Mouse (Mus musculus): Measurements from ENCODE around the gene Camta2.
A peak's percentile ranks its signal among the peaks of the same experiment; 100 is the strongest.

The Camta2 gene

DNA sequence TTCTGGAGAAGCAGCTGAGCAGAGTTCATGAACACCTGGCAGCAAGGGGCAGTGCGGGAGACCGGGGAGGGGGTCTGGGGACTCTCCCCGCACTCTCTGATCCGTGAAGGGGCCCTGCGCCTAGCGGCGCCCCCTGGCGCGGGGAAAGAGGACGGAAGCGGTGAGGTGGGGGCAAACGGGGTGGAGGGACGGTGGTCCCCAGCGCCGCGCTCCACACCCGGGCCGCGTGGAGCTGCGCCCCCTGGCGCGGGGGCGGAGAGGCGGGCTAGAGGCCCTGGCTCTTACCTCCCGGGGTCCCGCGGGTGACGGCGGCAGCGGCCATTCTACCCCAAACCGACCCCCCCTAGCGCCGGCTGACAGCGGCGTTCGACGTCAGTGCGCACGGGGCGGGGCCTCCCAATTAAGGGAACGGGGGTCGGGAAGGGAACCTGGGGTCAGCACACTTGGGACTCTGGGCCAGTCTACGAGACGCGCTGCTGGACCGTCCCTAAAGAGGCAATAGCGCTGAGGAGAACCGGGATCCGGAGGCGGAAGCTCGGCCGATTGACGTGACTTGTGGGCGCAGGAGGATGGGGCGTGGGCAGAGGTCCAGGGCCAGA, at the start of gene Camta2:
Gene Camta2, minus strand, starts transcription at position 505 of the 599 bp plus-strand sequence.
- peak; percentile 96 for DNase-seq

DNA sequence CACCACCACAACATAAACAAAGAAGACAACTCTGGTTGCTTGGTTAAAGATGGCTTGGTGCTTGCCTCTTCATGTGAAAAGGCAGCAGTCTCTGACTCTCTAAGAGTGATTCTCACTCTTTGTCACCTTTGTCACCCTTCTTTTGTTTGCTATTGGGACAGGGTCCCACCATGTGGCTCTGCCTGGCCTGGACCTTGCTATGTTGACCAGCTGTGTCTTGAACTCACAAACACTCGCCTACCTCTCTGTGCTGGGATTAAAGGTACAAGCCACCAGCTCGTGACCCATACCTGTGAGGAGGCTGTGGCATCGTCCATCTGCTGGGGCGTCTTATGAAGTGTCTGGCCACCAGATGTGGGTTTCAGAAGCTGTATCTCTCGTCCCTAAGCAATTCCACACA, 45.4 kb upstream of the Camta2 start:
- no peak for DNase-seq

DNA sequence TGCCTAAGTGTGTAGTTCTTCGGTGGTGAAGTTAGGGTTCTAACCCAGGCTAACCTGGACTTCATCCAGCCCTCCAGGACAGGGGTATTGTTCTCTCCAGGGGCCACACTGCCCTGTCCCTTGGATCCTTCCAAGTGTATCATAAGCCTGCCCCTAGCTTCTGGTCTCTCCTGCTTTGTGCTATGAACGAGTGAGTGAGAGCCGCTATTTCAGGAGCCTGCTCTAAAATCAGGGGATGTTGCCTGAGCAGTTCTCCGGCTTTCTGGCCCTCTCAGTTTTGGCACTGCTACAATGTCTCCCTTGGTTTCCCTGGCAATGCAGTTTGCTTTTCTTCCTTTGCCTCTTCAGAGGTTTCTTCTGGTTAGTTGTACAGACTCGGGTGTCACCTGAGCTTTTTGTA, 43.3 kb upstream of the Camta2 start:
- DNase-seq = no peak

DNA sequence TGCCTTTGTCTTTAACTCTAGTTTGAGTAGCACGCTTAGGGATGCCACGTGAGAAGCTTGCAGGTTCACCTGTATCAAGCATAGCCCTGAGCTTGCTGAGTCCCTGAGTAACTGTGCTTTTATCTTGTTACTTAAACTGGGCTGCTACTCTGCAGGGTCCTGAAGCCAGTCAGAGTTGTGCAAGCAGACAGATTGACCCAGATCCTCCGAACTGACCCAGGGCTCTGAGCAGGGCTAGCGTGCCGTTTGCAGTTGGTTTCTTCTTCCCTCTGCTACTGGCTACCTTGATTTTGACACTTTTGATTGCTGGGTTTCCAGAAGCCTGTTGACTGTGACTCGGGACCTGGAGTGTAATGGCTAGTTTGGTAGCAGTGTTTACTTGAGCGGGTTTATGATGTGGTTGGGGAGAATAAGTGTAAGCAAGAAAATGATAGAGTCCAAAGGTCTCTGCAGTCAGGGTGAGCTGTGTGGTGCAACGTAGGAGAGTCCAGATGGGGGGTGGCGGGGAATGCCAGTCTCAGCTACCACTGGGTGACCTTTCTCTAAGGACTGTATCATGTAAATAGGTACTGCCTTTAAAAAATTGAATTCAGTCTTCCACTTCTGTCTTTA, 42.6 kb upstream of the Camta2 start:
- peak; percentile 55 for DNase-seq

- no peak for DNase-seq
These were observed 39.5 kb upstream of the Camta2 start for GRCm38 (mm10) chr11:70727385-70727784.

DNA sequence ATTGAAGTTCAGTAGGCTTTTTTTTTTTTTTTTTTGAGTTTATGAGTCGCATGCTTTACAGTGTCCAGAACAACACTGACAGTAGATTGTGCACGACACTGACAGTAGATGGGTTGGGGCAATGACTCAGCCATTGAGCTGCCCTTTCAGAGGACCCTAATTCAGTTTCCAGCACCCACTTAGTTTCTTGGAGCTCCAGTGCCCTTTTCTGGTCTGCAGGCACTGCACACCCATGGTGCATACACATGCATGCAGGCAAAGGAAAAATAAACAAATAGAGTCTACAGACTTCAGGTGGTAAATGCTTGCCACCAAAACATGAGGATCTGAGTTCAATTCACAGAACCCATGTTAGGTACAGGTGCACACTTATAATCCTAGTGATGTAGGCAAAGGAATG, 38.7 kb upstream of the Camta2 start:
- no peak for DNase-seq

DNA sequence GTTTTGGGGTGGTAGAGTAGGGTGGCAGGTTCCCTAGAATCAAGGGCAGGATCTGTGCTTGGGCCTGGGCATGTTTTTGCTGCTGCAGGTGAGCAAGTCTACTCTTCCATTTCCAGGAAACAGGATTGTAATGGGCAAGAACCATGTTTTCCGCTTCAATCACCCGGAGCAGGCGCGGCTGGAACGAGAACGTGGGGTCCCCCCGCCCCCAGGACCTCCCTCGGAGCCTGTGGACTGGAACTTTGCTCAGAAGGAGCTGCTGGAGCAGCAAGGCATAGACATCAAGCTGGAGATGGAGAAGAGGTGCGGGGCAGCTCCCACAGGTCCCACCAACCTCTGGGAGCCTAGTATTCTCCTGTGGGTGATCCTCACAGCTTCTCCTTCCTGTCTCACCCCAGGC, 36.8 kb upstream of the Camta2 start:
- no peak for DNase-seq

DNA sequence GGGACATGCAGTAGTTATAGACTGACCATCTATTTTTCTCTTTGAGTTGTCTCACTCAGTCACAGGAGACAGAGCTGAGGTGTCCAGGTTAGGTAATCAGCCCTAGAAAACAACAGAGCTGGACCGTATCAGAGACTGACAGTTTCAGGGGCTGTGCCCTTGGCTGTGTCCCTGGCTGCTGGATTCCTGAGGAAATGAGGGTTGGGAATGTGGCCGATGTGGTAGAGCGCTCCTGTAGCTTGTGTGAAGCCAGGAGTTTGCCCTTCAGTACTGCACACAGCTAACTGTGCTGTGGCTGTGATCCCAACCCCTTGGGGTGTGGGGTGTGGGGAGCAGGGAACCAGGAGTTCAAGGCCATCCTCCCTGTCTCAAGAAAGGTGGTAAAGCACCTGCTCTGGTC, 33.2 kb upstream of the Camta2 start:
- DNase-seq = no peak

DNA sequence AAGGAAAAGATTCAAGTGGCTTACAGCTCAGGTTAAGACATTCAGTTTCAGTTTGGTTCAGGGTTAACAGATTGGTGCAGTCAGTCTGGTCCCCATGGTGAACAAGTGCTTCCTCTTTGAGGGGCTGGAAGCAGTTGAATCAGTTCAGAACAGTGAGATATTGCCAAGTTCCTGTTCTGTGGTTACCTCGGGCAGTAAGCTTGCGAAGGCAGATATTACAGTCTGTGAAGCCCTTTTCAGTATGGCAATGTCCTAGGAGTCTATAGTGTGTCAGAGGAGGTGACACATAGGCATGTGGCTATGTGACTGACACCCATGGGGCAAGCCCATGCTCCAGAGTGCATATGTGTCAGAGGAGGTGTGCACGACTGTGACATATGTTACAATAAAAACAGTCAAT, 32.7 kb upstream of the Camta2 start:
- no peak for DNase-seq

- no peak for DNase-seq
These were observed 30.6 kb upstream of the Camta2 start for GRCm38 (mm10) chr11:70718481-70718880.

- no peak for DNase-seq
These were observed 27.9 kb upstream of the Camta2 start for GRCm38 (mm10) chr11:70715832-70716231.

GRCm38 (mm10) chr11:70713222-70713621, 25.3 kb upstream of the Camta2 start:
- DNase-seq = no peak

GRCm38 (mm10) chr11:70711026-70711425, 23.1 kb upstream of the Camta2 start:
- DNase-seq = no peak

- DNase-seq = no peak
These were observed 18.2 kb upstream of the Camta2 start for GRCm38 (mm10) chr11:70706127-70706526.

DNA sequence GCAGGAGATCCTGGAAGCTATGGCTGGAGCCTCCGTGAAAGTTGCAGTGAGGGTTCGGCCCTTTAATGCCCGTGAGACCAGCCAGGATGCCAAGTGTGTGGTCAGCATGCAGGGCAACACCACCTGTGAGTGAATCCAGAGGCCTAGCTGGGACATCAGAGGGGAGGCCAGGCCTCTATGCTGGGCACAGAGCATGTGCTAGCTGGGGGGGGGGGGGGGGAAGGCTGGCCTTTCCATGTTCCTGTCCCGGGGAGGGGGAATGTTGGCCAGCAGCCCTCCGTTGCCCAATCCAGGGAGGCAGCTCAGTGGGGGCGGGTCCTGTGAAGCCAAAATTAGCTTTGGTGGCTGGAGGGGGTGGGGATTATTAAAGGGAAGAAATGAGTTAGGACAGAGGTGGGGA, 14.9 kb upstream of the Camta2 start:
- DNase-seq = no peak

GRCm38 (mm10) chr11:70701984-70702733, 14.3 kb upstream of the Camta2 start:
- DNase-seq = no peak

GRCm38 (mm10) chr11:70701221-70701955, 13.5 kb upstream of the Camta2 start:
- peak; percentile 34 for DNase-seq

DNA sequence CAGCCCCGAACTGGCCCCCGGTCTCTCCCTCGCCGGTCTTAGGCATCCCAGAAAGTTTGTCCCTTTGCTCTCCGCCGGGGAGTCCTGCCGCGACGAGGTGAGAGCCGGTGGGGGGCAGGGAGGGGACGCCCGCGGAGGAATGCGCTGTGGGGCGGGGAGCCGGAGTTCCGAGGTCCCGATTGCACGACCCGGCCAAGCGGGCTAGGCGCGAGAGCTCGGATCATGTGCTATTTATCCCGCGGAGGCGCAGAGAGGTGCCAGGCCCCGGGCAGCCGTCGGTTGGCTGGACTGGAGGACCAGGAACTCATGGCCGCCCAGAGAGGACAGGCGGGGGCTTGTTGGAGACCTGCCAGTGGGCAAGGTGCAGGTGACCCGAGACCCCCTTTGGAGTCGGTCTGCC, 12.7 kb upstream of the Camta2 start:
- DNase-seq = peak; percentile 86

GRCm38 (mm10) chr11:70699722-70700556, 12.0 kb upstream of the Camta2 start, which contains the start of the genes Inca1 and Kif1c:
TSS of gene Inca1 (minus strand) at chr11:70700155.
TSS of gene Kif1c (plus strand) at chr11:70700548.
- peak; percentile 97 for DNase-seq

DNA sequence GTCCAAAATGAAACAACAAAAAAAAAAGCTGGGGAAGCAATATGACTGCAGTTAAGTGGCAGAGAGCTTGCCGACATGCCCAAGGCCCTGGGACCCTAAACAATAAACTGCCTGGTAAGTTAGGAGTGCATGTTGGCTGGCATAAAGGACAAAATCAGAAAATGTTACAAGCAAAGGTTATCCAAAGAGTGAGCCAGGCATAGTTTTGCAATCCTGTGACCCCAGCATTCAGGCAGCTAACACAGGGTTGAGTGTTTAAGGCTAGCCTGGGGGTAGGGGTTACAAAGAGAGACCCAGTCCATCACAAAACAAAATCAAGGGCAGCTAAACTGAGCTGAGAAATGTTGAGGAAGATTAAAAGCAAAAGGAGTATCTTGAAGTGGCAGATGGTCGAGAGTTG, 11.1 kb upstream of the Camta2 start:
- no peak for DNase-seq

- DNase-seq = no peak
These were observed 9.5 kb upstream of the Camta2 start for GRCm38 (mm10) chr11:70697376-70697775.

- no peak for DNase-seq
These were observed 5.6 kb upstream of the Camta2 start for GRCm38 (mm10) chr11:70693504-70693903.
